Mouse (Mus musculus): ENCODE data around the gene Nuf2. TPM values are rescaled to one million over a fixed set of nuclear protein-coding genes. Genes with fewer than 3 reads are reported as not detected.
"Not testable (repeated sequence)": the region's sequence is repeated elsewhere in the genome, so short reads cannot be mapped to it uniquely, and the experiment has no call there.

Gene Nuf2
- polyA plus RNA-seq, 1 experiment from 2014 or later: 105 TPM

DNA sequence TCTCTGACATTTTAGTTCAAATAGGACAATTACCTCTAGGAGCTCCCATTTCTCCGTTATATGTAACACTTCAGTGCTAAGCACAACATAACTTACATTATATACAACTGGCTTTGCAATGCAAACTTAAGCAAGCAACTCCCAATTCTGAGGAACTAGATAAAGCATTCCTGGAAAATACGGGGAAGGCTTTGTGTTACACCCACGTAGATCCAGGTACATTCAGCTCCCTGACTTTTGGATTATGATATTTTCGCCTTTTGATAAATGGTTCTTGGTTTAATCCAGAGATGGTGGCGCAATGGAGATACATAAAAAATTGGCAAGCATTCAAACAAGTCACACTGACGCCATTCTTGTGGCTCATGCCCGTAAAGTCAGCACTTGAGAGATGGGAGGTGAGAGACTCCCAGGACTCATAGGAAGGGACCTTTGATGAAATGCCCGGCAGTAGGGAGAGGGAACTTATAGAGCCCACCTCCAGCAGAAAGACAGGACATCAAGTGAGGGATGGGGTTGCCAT is 1.2 kb downstream of the Nuf2 start:
- H3K4me1 ChIP-seq (replicated peaks; ENCODE audit: control insufficient read depth, insufficient read depth, low read length): 0 out of 2 replicates have a peak, but pooled peaks cover 6% of the 10 kb centered on the region
- DNase-seq (ENCODE audit: low spot score) (no peak), ATAC-seq (replicated peaks; ENCODE audit: low FRiP score) (no peak)
- H3K4me3 ChIP-seq (ENCODE audit: low read depth, low read length): peak overlapping the region; percentile 66
- 86% methylated on average over 8 of the region's 8 CpGs for WGBS
- H3K36me3 ChIP-seq (ENCODE audit: control insufficient read depth, insufficient read depth, low read length): no peaks in the 10 kb centered on the region
- H3K9ac ChIP-seq (ENCODE audit: low read length): peak overlapping the region; percentile 72; the same call in 1 of the 2 replicates
- no peaks in the 10 kb centered on the region for H3K27me3 ChIP-seq (ENCODE audit: control insufficient read depth, insufficient read depth, low read length)
- no peaks in the 10 kb centered on the region for H3K9me3 ChIP-seq (ENCODE audit: control insufficient read depth, low read length)
- no peak overlapping the region for H3K27ac ChIP-seq (ENCODE audit: low read depth, low read length)
- peak overlapping the region; percentile 47 for H3K4me2 ChIP-seq (ENCODE audit: low read depth, low read length, severe bottlenecking)

DNA sequence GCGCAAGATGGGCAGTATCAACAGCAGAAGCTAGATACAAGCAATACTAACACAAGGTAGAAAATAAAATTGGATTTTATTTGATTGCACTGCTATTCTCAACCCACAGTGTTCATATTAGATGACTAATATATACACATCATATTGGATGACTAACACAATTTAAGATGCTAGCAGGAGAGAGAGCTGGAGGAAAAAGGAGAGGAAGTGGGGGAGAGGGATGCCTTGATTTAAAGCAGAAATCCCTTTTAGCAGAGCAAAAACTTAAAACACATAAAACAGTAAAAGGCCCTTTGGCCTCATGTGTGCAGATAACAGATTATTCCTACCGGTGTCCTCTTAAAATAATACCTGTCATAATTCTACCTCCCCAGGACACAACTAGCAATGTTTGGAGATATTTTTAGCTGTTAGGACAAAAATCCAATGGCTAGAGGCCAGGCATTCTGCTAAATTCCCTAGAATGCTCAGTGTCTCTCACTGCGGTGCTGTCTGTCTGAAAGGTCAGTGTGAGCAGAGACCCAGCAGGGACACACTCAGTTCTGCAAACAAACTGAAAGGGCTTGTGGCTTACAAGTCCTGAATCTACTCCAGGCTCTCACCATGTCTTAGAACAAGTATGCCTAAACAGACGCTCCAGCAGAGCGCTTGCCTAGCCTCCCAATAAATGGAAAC is 5.1 kb downstream of the Nuf2 start:
- peaks cover 5% of the 10 kb centered on the region; the same call in 1 of the 2 replicates for H3K36me3 ChIP-seq (ENCODE audit: control insufficient read depth, insufficient read depth, low read length)
- 96% methylated on average over 5 of the region's 5 CpGs for WGBS
- ATAC-seq (replicated peaks; ENCODE audit: low FRiP score): no peak

DNA sequence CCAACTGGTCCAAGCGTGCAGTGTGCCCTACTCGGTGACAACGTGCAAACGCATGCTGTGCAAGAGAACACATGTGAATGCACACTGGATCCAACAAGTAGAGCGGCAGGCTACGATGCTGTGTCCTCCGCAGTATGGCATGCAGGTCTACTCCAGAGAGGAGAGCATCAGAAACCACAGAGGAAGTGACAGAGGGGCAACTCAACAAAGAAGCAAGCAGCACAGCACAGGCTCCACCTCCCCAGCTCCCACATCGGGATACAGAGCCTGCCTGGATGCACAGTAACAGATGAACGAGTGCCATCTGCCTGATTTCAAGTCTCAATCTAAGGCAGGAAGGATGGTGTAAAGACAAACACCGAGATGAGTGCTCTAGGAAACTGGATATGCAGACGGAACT is 11.9 kb downstream of the Nuf2 start:
- H3K27me3 ChIP-seq (ENCODE audit: control insufficient read depth, insufficient read depth, low read length): no peaks in the 10 kb centered on the region
- DNase-seq (ENCODE audit: low spot score): no peak
- H3K4me1 ChIP-seq (replicated peaks; ENCODE audit: control insufficient read depth, insufficient read depth, low read length): no peaks in the 10 kb centered on the region
- no peak overlapping the region for H3K4me3 ChIP-seq (ENCODE audit: low read depth, low read length)
- H3K9ac ChIP-seq (ENCODE audit: low read length): no peak overlapping the region
- 95% methylated on average over 11 of the region's 11 CpGs for WGBS
- no peak for ATAC-seq (replicated peaks; ENCODE audit: low FRiP score)
- no peaks in the 10 kb centered on the region for H3K9me3 ChIP-seq (ENCODE audit: control insufficient read depth, low read length)
- no peak overlapping the region for H3K4me2 ChIP-seq (ENCODE audit: low read depth, low read length, severe bottlenecking)
- H3K36me3 ChIP-seq (ENCODE audit: control insufficient read depth, insufficient read depth, low read length): peaks cover 11% of the 10 kb centered on the region; the same call in 1 of the 2 replicates
- no peak overlapping the region for H3K27ac ChIP-seq (ENCODE audit: low read depth, low read length)

More for the DNA sequence above, 5.1 kb downstream of the Nuf2 start:
- Histone ChIP-seq H3K9ac (ENCODE audit: low read length) (no peak overlapping the region), H3K4me1 (replicated peaks; ENCODE audit: control insufficient read depth, insufficient read depth, low read length) (0 out of 2 replicates have a peak, but pooled peaks cover 6% of the 10 kb centered on the region), H3K9me3 (ENCODE audit: control insufficient read depth, low read length) (no peaks in the 10 kb centered on the region), H3K27me3 (ENCODE audit: control insufficient read depth, insufficient read depth, low read length) (no peaks in the 10 kb centered on the region), H3K27ac (ENCODE audit: low read depth, low read length) (no peak overlapping the region), H3K4me2 (ENCODE audit: low read depth, low read length, severe bottlenecking) (no peak overlapping the region), H3K4me3 (ENCODE audit: low read depth, low read length) (no peak overlapping the region)
- no peak for DNase-seq (ENCODE audit: low spot score)

DNA sequence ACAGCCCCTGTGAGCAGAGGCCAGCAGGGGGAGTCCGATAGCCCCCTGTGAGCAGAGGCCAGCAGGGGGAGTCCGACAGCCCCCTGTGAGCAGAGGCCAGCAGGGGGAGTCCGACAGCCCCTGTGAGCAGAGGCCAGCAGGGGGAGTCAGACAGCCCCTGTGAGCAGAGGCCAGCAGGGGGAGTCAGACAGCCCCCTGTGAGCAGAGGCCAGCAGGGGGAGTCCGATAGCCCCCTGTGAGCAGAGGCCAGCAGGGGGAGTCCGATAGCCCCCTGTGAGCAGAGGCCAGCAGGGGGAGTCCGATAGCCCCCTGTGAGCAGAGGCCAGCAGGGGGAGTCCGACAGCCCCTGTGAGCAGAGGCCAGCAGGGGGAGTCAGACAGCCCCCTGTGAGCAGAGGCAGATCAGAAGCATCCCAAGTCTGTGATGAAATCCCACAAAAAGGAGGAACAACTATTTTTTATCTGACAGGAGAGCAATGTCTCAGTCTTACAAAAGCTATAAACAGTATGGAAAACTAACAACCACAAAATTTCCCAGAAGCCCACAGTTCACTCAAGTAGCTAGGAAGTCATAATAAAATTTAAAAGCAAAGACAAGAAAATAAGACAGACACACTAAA is 13.3 kb downstream of the Nuf2 start:
- H3K9me3 ChIP-seq (ENCODE audit: control insufficient read depth, low read length); H3K27ac ChIP-seq (ENCODE audit: low read depth, low read length); H3K27me3 ChIP-seq (ENCODE audit: control insufficient read depth, insufficient read depth, low read length); H3K4me3 ChIP-seq (ENCODE audit: low read depth, low read length); H3K4me1 ChIP-seq (replicated peaks; ENCODE audit: control insufficient read depth, insufficient read depth, low read length); ATAC-seq (replicated peaks; ENCODE audit: low FRiP score); H3K9ac ChIP-seq (ENCODE audit: low read length); DNase-seq (ENCODE audit: low spot score); H3K4me2 ChIP-seq (ENCODE audit: low read depth, low read length, severe bottlenecking): not testable (repeated sequence)
- peaks cover 14% of the 10 kb centered on the region; the same call in 1 of the 2 replicates for H3K36me3 ChIP-seq (ENCODE audit: control insufficient read depth, insufficient read depth, low read length)
- 99% methylated on average over 7 of the region's 7 CpGs for WGBS

DNA sequence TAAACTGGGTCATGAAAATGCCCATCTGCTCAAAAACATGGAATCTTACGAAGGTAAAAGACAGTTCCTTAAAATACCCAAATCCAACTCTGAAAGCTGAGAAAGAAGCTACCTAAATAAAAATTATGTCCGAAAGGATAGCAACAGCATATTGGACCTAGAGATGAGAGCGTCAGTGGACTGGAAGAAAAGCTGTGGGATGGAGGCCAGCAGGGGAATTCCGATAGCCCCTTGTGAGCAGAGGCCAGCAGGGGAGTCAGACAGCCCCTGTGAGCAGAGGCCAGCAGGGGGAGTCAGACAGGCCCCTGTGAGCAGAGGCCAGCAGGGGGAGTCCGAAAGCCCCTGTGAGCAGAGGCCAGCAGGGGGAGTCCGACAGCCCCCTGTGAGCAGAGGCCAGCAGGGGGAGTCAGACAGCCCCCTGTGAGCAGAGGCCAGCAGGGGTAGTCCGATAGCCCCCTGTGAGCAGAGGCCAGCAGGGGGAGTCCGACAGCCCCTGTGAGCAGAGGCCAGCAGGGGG is 13.8 kb downstream of the Nuf2 start:
- ATAC-seq (replicated peaks; ENCODE audit: low FRiP score) (no peak), DNase-seq (ENCODE audit: low spot score) (no peak)
- no peak overlapping the region for H3K4me3 ChIP-seq (ENCODE audit: low read depth, low read length)
- H3K9ac ChIP-seq (ENCODE audit: low read length): no peak overlapping the region
- H3K27me3 ChIP-seq (ENCODE audit: control insufficient read depth, insufficient read depth, low read length): no peaks in the 10 kb centered on the region
- H3K4me1 ChIP-seq (replicated peaks; ENCODE audit: control insufficient read depth, insufficient read depth, low read length): no peaks in the 10 kb centered on the region
- no peak overlapping the region for H3K4me2 ChIP-seq (ENCODE audit: low read depth, low read length, severe bottlenecking)
- no peak overlapping the region for H3K27ac ChIP-seq (ENCODE audit: low read depth, low read length)
- peaks cover 12% of the 10 kb centered on the region; the same call in 1 of the 2 replicates for H3K36me3 ChIP-seq (ENCODE audit: control insufficient read depth, insufficient read depth, low read length)
- 97% methylated on average over 8 of the region's 8 CpGs for WGBS
- H3K9me3 ChIP-seq (ENCODE audit: control insufficient read depth, low read length): no peaks in the 10 kb centered on the region

DNA sequence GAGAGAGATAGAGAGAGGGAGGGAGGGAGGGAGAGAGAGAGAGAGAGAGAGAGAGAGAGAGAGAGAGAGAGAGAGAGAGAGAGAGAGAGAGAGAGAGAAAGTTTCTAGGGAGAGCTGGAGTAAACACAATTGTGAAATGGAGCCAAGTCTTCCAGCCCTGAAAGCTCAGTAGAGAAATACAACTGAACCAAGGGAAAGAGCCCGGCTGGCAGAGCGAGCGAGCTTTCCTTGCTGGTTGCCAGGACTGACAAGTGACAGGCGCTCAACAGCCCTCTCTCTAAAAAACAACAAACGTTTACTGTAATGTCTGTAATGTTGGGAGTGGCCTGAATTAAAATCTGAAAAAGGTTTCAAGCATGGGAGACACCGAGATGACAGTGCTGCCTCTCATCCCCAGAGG is 24.9 kb downstream of the Nuf2 start:
- Histone ChIP-seq H3K9me3 (ENCODE audit: control insufficient read depth, low read length) (no peaks in the 10 kb centered on the region), H3K9ac (ENCODE audit: low read length) (no peak overlapping the region), H3K36me3 (ENCODE audit: control insufficient read depth, insufficient read depth, low read length) (peaks cover 10% of the 10 kb centered on the region; the same call in 1 of the 2 replicates), H3K4me3 (ENCODE audit: low read depth, low read length) (no peak overlapping the region), H3K4me2 (ENCODE audit: low read depth, low read length, severe bottlenecking) (no peak overlapping the region), H3K27ac (ENCODE audit: low read depth, low read length) (no peak overlapping the region), H3K4me1 (replicated peaks; ENCODE audit: control insufficient read depth, insufficient read depth, low read length) (no peaks in the 10 kb centered on the region), H3K27me3 (ENCODE audit: control insufficient read depth, insufficient read depth, low read length) (no peaks in the 10 kb centered on the region)
- no peak for DNase-seq (ENCODE audit: low spot score)
- 89% methylated on average over 6 of the region's 6 CpGs for WGBS
- no peak for ATAC-seq (replicated peaks; ENCODE audit: low FRiP score)

DNA sequence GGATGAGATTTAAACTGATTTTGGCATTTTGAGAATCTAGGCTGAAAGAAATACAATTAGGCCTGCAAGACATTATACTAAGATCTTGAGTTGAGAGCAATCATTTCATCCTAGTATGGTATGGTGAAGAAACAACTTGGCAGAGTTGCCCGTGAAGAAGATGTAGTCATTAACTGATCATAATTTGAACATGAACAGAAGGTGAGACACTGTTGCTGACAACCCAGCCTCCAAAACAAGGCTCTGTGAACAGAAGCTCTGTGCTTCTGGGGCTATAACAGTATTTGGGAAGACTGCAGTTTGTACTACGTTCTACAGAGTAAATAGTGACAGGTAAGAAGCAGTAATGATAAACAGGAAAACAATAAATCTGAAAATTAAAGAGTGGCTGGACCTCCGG is 28.4 kb downstream of the Nuf2 start:
- no peak overlapping the region for H3K27ac ChIP-seq (ENCODE audit: low read depth, low read length)
- no peak overlapping the region for H3K4me3 ChIP-seq (ENCODE audit: low read depth, low read length)
- ATAC-seq (replicated peaks; ENCODE audit: low FRiP score) (no peak), DNase-seq (ENCODE audit: low spot score) (no peak)
- peaks cover 6% of the 10 kb centered on the region; the same call in 1 of the 2 replicates for H3K36me3 ChIP-seq (ENCODE audit: control insufficient read depth, insufficient read depth, low read length)
- no peaks in the 10 kb centered on the region for H3K9me3 ChIP-seq (ENCODE audit: control insufficient read depth, low read length)
- 90% methylated on average over 3 of the region's 3 CpGs for WGBS
- H3K4me2 ChIP-seq (ENCODE audit: low read depth, low read length, severe bottlenecking): no peak overlapping the region
- H3K27me3 ChIP-seq (ENCODE audit: control insufficient read depth, insufficient read depth, low read length): no peaks in the 10 kb centered on the region
- no peak overlapping the region for H3K9ac ChIP-seq (ENCODE audit: low read length)
- no peaks in the 10 kb centered on the region for H3K4me1 ChIP-seq (replicated peaks; ENCODE audit: control insufficient read depth, insufficient read depth, low read length)

DNA sequence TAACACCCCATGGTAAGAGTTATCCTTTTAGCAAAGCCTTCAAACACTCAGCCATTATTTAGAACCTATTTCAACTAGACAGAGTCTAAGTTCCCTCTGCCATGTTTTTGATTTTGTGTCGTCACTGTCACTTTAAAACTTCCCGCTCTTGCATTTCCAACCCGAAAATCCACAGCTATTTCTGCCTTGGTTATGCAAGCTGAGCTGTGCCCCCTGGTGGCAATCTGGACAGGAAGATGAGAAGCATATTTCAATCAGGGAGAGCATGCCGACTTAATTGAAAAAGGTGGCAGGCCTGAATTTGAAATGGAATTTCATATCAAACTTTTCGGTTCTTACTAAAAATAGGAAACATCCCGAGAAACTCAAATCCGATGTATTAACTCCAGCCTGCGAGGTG is 35.6 kb downstream of the Nuf2 start:
- H3K9ac ChIP-seq (ENCODE audit: low read length): no peak overlapping the region
- WGBS: 73% methylated on average over 8 of the region's 8 CpGs
- no peaks in the 10 kb centered on the region for H3K27me3 ChIP-seq (ENCODE audit: control insufficient read depth, insufficient read depth, low read length)
- H3K27ac ChIP-seq (ENCODE audit: low read depth, low read length): no peak overlapping the region
- no peaks in the 10 kb centered on the region for H3K9me3 ChIP-seq (ENCODE audit: control insufficient read depth, low read length)
- H3K4me1 ChIP-seq (replicated peaks; ENCODE audit: control insufficient read depth, insufficient read depth, low read length): no peaks in the 10 kb centered on the region
- H3K36me3 ChIP-seq (ENCODE audit: control insufficient read depth, insufficient read depth, low read length): no peaks in the 10 kb centered on the region; the same call in 1 of the 2 replicates
- H3K4me2 ChIP-seq (ENCODE audit: low read depth, low read length, severe bottlenecking): no peak overlapping the region
- no peak for ATAC-seq (replicated peaks; ENCODE audit: low FRiP score)
- DNase-seq (ENCODE audit: low spot score): peak; percentile 61
- no peak overlapping the region for H3K4me3 ChIP-seq (ENCODE audit: low read depth, low read length)
